Mouse (Mus musculus) cerebellum, adult 9-11 months (tissue): ENCODE data around the gene Tdrd1.
A peak's percentile ranks its signal among the peaks of the same experiment; 100 is the strongest.

Experiments
- DNase-seq: peaks from one replicate; pipeline ENCODE4 v3.0.0; 2022

Tdrd1 gene

DNA sequence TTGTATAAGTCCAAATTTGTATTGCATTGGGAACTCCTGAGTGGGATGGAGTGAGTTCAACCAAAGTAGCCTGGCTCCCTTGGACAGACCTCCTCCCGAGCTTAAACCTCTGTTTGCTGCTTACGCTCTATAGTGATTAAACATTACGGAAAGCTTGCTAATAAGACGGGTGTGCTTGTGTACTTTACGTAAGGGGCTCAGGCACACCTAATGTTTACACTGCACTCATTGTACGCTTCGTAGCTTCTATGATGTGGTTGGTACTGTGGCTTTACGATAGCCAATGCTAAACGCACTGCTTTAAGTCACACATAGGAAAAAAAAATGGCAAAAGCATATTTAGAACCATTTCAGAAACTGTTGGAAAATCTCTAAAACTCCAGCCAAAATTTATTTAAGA, 3.3 kb downstream of the Tdrd1 start:
- DNase-seq: no peak

DNA sequence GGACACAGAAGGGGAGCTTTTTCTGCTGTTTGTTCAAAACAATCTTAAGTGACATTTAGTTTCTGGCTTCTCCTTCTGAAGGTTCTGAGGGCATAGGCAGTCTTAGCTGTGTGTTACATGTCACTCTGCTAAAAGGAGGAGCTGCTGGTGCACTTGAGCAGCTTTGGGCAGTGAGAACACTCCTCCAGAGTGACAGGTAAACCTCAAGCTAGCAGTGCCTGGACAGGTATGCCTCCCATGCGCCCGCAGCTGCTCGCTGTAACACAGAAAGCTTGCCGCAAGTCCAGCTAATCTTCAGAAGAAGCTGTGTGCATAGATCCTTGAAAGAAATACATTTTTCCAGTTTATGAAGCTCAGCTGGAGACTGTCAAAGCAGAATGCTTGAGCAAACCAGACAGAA, 4.2 kb downstream of the Tdrd1 start:
- DNase-seq: no peak

DNA sequence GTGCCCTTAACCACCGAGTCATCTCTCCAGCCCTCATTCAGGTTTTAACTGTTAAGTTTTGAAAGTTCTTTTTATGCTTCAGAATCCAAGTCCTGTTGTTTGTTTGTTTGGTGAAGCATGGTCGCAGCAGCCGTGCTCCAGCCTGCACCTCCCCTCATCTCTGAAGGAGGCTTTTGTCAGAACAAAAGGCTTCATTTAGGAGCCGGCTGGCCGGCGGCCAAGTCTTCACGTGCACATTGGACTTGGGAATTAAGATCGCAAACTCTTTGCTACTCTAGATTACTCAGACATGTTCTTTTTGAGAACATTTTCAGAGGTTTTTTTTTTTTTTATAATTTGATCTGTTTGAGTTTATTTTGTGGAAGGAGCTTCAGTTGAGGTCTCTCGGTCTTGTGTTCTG, 9.3 kb downstream of the Tdrd1 start:
- DNase-seq: no peak

DNA sequence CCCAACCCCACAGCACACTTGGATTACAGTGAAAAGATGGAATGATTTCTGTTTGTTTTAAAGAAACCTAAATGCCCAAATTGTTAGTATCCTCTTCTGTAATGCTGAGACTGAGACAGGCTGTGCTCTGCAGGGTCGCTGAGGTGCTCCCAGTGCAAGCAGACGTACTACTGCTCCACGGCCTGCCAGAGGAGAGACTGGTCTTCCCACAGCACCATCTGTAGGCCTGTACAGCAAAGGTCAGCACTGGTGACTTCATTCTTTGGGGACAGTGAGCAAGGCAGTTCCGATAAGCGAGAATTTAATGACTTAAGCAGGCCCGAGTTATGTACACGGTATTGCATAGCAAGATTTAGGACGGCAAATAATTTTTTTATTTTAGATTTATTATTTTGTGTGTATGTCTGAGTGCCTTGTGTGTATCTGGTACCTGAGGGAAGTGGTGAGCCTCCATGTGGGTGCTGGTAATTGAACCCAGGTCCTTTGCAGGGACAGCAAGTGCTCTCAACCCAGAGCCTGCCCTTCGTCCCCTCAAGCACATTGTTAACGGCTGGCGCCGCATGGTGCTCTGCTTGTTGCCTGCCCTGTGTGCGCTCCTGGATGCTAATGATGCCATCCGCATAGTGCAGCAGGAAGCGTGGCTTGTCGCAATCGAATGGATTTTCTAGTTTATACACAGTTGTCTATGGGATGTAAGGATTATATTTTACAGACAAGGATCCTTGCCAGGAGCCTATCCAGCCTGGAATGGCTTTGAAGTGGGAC, 13.1 kb downstream of the Tdrd1 start:
- DNase-seq: no peak

DNA sequence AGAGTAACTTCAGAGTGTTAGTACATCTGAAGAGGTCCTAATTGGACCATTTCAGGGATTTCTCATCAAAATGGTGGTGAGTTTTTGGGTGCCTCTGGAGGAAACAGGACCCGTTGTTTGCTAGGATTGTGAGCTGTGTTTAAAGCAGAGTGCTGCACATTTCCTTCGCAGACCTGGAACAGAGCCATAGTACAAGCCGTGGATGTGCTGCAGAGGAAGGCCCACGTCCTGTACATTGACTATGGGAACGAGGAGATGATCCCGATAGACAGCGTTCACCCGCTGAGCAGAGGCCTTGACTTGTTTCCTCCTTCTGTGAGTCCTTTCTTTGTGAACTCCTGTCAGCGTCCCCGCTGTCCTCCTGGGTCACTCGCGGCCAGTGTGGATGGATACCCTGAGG, 17.0 kb downstream of the Tdrd1 start:
- no peak for DNase-seq

DNA sequence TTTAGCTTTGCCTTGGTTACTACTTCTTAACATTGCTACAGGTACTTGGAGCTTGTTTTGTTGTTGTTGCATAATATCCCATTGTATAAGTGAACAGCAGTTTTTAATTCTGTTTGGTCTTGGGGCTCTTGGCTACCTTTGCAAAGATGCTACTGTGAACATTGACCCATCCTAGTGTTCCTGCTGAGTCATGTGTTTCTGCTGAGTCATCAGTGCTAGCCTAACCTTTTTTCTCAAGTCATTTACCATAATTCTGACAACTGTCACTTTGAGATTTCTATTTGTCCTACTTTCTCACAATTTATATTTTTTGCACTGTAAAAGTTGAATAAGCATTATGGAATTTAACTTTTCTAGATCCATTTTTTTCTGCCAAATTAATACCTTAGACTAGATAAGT, 26.6 kb downstream of the Tdrd1 start:
- DNase-seq: no peak

DNA sequence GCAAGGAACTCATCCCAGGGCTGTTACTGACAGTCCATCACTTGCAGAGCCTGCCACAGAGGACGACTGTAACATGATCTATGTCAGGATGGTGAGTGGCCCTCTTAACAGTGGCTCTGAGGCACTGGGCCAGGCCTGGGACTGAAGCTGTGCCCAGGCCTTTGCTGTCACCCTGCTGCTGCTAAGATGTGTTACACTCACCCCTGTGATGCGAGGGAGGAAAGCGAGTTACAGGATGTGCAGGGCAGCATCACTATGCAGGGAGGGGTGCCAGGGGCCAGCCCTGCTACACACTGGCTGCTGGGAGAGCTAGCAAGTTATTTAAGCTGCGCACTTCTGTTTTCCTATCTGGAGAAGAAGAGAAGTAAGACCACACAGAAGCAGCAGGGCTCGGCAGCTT, 30.4 kb downstream of the Tdrd1 start:
- no peak for DNase-seq

DNA sequence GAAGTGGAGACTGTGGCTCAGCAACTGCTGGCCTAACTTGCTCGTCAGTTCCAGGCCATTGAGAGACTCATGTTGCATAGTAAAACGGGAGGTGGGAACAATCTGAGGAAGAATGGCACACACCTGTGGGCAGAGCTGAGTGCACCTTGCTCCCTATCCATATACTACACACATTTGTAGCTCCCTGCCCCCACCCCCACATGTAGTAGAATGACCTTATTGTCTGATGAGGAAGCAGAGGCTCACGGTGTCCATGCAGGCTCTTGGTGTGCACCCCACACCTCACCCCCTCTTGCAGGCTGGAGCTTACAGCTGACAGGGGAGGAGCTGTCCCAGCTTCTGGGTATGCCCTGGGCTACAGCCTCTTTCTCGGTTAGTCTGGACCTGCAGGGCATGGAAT, 41.7 kb downstream of the Tdrd1 start:
- no peak for DNase-seq

DNA sequence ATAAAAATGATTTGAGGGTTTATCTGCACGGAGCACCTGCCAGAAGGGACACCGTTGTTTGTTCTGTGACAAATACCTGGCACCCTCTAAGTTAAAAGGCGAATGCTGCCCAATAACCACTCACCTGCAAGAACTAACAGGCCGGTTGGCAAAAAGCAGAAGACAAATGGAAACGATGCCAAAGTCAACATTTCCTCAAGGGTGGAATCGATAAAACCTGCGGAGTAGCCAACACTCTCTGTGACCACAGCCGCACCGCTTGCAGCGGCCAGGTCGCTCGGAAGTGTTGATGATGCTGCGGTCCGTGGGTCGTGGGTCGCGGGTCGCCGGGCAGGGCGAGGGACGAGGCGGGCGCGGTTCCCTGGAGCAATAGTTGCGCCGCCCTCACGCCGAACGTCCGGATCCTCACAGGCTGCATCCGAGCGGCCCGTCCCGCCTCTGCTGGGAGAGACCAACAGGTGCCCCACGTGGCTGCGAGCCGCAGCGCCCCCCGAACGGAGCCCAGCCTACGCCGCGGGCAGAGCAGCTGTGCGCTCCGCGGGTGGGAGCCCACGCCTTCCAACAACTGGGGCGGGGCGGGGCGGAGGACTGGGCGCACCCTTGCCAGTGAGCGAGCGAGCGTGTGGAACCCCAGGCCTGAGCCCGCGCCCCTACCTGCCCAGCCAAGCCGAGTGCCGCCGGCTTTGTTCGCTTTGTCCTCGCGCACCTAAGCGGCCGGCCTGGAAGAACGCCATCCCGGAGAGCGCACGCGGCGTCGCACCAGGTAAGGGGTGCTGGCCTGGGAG, 48.0 kb downstream of the Tdrd1 start, which contains the start of gene Vwa2:
TSS of gene Vwa2 (plus strand) at position 434 of the 785 bp plus-strand sequence.
- no peak for DNase-seq

DNA sequence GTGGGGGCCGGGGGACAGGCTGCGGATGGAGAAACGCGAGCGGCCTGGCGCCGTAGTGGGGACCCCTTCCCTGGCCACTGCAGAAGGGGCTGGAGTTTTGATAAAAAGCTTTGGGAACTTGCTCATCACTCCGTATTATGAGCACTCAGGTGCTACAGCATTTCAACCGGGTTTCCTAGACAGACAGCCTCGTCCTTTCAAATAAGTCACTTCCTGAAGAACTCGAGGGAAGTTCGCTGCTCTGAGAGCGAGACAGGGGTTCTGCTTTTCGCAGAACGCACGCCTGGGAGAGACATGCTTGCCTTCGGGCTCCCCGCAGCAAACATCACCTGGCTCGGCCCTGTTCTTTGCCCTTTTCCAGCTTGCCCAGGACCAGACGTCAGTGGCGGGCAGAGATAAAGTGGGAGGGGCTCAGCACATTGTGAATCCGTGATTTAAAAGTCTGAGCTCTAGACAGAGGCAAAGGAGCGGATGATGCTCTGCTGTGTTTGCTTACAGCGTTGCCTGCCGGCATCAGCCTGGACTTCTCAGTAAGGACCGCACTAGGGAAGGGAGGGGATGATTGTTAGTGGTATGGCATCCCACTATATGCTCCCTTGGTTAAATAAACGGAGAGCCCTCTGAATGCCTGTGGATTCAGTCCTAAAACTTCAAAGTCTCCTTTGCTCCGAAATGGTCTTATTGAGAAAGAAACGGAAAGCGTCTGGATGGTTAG, 48.7 kb downstream of the Tdrd1 start:
- no peak for DNase-seq

DNA sequence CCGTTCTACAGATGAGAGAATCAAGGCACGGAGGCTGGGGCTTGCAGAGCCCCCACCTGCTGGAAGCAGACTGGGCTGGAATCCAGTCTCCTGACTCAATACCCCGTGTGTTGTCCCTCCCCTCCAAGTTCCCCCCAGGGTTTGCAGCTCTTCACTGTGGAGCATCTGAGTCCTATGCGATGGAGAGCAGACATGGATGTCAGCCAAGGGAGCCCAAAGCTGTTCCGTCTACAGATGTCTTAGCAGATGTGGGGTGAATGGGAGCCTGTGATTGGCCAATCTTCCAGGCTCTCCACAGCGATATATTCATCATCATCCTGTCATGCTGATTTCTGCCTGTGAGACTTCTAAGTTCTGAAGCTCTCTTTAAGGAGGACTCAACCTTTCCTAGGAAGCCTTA, 51.4 kb downstream of the Tdrd1 start:
- no peak for DNase-seq

DNA sequence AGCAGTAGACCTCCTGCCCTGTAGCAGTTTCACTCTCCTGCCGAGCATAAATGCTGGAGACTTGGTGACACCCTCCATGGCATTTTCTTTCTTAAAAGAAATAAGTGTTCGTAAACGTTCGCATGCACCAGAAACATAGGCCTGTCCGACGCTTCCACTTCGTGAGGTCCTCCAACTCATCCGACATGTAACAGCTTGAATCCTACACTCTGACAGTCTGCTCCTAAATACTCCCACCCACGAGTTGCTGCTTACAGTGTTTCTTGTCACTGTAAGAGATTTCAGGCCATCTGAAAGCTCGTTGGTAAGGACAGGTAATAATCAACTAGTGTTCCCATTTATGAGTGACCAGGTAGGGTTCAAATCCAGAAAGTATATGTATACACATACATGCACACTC, 61.9 kb downstream of the Tdrd1 start:
- DNase-seq: no peak

DNA sequence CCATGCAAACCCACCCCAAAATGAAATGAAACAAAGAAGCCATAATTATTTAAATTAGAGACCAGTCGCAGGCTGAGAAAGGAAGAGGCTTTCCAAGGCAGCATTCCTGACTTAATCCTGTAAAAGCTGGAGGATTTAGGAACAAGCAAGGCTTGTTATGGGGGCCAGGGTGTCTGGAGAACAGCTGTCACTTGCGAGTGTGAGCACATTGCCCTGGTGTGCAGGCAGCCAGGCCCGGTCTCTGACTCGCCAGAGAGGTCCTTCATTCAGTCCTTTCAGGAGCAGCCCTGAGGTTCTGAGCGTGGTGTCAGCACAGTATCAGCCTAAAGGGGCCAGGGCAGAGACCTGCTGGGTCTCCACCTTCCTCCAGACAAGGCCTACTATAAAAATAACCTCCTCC, 62.6 kb downstream of the Tdrd1 start:
- no peak for DNase-seq

DNA sequence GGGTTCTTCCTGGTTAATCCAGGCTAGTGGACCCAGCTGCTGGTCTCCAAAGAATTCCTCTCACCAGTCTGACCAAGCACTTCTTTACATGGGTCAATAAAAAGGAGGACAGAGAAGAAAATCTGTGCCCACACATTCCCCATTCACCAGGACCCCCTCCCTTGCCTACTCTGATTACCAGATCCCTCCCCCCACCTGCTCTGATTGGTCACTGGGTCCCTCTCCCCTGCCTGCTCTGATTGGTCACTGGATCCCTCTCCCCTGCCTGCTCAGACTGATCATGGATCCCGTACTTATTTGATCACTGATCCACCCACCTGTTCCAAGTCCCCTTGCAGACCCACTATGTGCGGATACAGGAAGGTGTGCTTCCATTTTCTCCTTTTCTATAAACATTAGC, 65.4 kb downstream of the Tdrd1 start:
- DNase-seq: no peak

DNA sequence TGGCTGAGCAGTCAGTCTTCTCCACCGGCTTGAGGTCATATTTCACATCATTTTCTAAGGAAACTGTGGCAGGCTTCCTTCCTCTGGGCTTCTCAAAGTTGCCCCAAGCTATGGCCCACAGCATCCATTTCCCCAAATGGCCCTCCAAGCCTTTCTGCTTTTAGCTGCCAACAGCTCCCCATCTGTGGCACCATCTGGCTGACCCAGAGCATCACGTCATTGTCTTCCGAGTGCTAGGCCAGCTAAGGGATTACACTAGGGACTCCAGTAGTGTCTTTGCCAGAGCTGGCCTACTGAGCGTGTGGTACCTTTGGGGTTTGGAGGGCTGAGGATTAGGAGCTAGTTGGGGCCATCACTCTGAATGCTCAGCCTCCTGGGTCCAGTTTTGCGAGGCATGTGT, 66.6 kb downstream of the Tdrd1 start:
- peak; percentile 35 for DNase-seq

DNA sequence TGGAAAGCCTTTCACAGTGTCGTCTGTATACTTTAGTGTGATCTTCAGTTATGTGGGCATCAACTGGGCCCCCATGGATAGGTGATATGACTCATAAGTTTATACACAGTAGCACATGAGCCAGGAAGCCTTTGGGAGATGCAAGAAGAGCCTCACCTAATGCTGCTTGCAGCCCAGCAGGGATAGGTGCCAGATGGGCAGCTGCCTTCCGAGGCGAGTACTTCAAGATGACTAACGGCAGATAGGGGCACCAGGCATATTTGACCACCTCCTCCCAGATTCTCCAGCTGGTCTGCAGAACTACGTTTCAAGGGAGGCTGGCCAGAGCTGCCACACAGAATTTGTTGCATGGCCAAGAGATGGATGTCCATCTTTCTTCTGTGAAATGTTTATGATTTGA, 67.3 kb downstream of the Tdrd1 start:
- DNase-seq: no peak

DNA sequence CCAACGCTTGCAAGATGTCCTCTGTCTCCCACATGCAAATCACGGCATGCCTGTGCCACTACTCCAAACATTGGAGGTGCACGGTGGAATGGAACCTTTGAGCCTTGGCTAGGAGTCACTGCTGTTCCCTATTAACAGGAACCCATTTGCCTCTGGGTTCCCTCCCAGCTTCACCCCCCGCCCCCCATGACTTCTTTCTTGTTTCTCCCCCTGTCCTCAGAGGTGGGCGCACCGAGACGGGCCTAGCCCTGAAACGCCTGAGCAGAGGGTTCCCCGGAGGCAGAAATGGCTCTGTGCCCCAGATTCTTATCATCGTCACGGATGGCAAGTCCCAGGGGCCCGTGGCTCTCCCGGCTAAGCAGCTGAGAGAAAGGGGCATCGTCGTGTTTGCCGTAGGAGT, 71.6 kb downstream of the Tdrd1 start:
- DNase-seq: no peak

DNA sequence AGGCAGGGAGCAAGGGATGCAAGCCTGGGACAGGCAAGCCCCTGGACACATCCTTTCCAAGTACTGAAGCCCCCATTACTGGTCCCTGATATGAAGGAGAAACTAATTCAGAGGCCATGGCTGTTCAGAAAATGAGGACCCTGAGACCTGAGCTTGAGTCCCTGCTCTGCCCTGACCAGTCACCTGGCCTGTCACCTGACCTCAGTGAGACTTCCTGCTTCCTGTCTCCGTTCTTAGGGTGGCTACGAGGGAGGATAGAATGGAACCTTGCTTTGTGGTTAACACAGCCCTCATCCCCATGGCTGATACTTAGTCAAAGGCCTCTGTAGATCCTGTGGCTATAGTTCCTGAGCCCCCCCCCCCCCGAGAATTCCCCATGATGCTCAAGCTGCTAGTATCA, 78.1 kb downstream of the Tdrd1 start:
- no peak for DNase-seq

DNA sequence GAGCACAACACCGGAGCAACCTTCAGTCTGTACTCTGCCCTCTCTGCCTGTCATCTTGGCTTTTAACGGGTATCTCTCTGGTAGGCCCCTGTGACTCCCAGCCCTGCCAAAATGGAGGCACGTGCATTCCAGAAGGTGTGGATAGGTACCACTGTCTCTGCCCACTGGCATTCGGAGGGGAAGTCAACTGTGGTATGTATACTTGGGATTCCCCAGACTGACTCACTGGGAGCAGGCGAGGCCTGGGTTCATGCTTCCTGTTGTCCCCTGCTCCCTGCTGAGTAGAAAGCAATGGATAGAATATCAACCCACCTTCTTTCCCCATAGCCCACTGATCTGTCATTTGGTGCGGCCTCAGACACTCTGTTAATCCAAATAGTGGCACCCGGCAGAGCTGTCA, 79.4 kb downstream of the Tdrd1 start:
- no peak for DNase-seq

DNA sequence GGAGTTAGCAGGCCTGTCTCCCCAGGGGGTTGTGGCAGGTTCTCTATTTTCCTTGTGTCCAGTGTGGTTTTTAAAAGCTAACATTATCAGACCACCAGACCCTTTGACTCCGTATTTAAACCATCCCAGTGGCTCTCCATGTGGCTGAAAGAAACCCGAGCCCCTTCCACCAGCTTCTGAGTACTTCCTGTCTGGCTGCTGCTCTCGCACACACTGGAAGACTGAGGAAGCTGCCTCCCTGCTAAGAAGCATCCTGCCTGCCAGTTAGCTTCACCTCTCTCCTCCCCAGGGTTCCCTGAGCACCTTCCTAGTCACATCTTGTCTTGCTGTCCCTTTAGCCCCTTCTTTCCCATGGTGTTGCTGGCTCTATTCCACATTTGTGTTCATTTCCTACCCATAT, 81.8 kb downstream of the Tdrd1 start:
- DNase-seq: no peak

DNA sequence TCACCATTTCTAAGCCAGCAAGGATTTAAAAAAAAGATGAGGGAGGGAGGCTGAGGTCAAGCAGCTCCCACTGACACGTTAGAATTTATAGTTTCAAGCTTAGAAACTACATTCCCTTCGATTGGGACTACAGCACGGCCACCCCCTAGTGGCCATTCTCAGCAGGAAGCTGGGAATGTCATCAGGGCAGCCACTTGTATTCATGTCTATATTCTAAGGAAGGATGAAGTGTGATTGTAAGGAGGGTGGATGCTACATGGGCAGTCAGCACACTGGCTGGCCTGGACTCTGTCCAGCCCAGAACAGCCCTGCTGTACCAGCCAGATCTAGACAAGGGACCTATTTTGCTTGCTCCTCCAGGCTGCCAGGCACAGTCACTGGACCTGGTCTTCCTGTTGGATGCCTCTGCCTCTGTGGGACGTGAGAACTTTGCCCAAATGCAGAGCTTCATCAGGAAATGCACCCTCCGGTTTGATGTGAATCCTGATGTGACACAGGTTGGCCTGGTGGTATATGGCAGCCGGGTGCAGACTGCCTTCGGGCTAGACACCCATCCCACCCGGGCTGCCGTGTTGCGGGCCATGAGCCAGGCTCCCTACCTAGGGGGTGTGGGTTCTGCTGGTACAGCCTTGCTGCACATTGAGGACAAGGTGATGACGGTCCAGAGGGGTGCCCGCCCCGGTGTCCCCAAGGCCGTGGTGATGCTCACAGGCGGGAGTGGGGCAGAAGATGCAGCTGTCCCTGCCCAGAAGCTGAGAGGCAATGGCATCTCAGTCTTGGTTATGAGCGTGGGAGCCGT, 82.7 kb downstream of the Tdrd1 start:
- DNase-seq: no peak

DNA sequence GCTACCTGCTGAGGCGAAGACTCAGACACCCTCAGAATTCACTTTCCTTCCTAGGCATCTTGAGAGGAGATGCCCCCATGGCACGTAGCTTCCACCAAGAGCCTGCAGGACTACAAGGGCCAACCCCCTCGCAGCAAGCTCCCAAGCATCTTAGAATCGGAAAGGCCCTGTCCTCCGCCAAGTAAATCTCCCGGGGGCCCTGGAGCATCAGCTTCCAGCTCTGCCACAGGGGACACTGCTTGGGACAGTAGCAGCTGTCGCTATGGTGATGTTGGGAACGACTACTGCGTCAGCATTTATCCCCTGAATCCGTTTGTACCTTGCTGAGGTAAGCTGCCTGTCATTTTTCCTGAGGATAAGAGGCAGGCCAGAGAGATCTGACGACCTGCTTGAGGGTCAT, 84.6 kb downstream of the Tdrd1 start:
- no peak for DNase-seq

DNA sequence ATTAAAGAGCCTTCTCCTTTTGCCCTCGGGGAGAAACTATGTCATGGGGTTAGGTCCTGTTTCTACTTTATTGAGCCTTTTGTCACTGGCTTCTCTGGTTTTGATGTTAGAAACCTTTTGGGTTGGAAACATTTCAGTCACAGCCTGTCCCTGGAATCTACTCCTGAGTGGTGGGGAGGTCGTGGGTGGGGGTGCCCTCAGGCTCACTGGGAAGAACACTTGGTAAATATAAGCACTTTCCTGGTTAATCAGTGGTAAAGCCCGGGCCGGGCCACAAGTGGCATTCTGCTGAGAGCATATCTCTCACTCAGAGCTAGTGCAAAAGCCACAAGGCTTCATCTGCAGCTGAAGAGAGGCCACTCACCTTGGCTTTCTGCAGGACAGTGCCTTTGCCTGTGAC, 87.8 kb downstream of the Tdrd1 start:
- DNase-seq: no peak
